Mouse (Mus musculus): Measurements from ENCODE around the gene 2700049A03Rik.

GRCm38 (mm10) chr12:71123286-71123685 lies 13.4 kb upstream of the 2700049A03Rik start:
- no peak for TF ChIP-seq CTCF (IDR thresholded peaks at IDR 0.05; ENCODE audit: extremely low read depth, insufficient read depth, insufficient read length, insufficient replicate concordance)
- TF ChIP-seq POLR2A (IDR thresholded peaks at IDR 0.05; ENCODE audit: low read depth, low read length) = no peak
